Mouse (Mus musculus): Measurements from ENCODE around the gene Bak1. TPM values are rescaled to one million over a fixed set of nuclear protein-coding genes. Genes with fewer than 3 reads are reported as not detected.
A peak's percentile ranks its signal among the peaks of the same experiment; 100 is the strongest.

The Bak1 gene
- polyA plus RNA-seq, 1 experiment: 14.3 TPM

DNA sequence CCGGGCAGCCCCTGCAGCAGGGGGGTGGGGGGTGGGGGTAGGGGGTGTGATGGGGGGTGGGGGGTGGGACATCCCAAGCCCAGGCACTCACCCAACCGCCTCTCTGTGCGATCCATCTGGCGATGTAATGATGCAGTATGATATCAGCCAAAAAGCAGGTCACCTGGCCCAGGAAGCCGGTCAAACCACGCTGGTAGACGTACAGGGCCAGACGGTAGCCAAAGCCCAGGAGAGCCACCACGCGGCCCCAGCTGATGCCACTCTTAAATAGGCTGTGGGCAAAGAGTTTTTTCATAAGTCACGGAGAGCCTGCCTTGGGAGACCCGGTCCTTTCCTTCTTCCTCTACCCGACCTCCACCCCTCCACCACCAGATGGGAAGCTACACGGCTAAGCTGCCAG is 7.7 kb downstream of the Bak1 start:
- H3K36me3 ChIP-seq (ENCODE audit: control insufficient read depth, insufficient read depth, low read length): no peaks in the 10 kb centered on the region; the same call in none of the 2 replicates
- H3K4me3 ChIP-seq (ENCODE audit: control insufficient read depth, low read depth, low read length): no peak overlapping the region
- no peak overlapping the region for H3K27ac ChIP-seq (ENCODE audit: control insufficient read depth, insufficient read depth, low read depth, low read length)
- no peaks in the 10 kb centered on the region for H3K27me3 ChIP-seq (ENCODE audit: control insufficient read depth, insufficient read depth, low read length)
- H3K4me1 ChIP-seq (ENCODE audit: control insufficient read depth, insufficient read depth, low read length): peaks cover 13% of the 10 kb centered on the region
- TF ChIP-seq POLR2A (IDR thresholded peaks at IDR 0.05; ENCODE audit: control insufficient read depth, low read depth, low read length) (no peak), CTCF (IDR thresholded peaks at IDR 0.05; ENCODE audit: control insufficient read depth, insufficient read depth, insufficient replicate concordance, low read depth, low read length) (no peak)

- H3K4me3 ChIP-seq (ENCODE audit: control insufficient read depth, low read depth, low read length): no peak overlapping the region
- no peaks in the 10 kb centered on the region; the same call in none of the 2 replicates for H3K36me3 ChIP-seq (ENCODE audit: control insufficient read depth, insufficient read depth, low read length)
- H3K4me1 ChIP-seq (ENCODE audit: control insufficient read depth, insufficient read depth, low read length): peaks cover 13% of the 10 kb centered on the region
- no peak overlapping the region for H3K27ac ChIP-seq (ENCODE audit: control insufficient read depth, insufficient read depth, low read depth, low read length)
- no peaks in the 10 kb centered on the region for H3K27me3 ChIP-seq (ENCODE audit: control insufficient read depth, insufficient read depth, low read length)
- TF ChIP-seq POLR2A (IDR thresholded peaks at IDR 0.05; ENCODE audit: control insufficient read depth, low read depth, low read length) (no peak), CTCF (IDR thresholded peaks at IDR 0.05; ENCODE audit: control insufficient read depth, insufficient read depth, insufficient replicate concordance, low read depth, low read length) (no peak)
Measured at GRCm38 (mm10) chr17:27018555-27019196, 10.1 kb downstream of the Bak1 start.

DNA sequence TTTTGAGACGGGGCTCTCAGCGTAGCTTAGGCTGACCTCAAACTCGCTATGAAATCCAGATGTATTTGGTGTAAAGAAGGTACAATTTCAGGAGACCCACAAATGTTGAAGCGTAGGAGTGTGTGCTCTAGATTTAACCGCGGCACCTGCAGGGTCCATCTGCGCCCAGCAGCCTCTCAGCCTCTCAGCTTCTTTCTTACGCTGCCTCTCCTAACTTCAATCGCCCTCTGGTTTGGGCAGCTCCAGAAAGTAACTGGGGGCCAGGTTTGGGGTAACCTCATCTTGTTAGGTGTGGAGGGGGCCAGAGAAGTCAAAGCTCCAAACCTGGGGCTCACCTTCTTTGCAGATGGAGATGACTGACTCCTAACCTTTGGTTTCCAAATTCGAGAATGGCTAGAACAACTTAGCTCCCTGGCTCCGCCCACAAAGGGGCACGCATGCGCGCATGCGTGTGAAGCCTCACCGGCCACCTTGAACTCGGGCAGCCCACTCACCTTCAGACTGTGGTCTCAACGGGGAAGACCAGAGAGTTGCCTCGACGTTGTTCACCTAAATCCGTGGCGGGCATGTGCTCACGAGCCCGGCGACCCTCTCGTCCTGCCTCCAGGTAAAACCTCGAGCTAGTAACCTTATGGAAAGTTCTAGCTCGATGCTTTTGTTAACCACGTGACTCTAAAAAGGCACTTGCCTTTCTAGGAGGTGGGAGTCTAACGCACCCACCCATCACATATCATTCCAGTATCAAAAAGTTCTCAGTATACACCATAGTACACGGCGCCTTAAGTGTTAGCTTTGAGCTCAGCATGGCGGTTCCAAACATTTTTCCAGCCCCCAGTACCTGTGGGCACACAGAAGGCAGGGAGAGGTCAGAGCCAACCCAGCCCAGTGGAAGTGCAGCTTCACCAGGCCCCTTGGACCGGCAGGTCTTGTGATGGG is 11.0 kb downstream of the Bak1 start:
- peak overlapping the region; percentile 87 for H3K4me3 ChIP-seq (ENCODE audit: control insufficient read depth, low read depth, low read length)
- peak overlapping the region; percentile 44; the same call in 1 of the 2 replicates for H3K27ac ChIP-seq (ENCODE audit: control insufficient read depth, insufficient read depth, low read depth, low read length)
- TF ChIP-seq CTCF (IDR thresholded peaks at IDR 0.05; ENCODE audit: control insufficient read depth, insufficient read depth, insufficient replicate concordance, low read depth, low read length) (0 out of 2 replicates have a peak, but pooled peaks have one; percentile 15), POLR2A (IDR thresholded peaks at IDR 0.05; ENCODE audit: control insufficient read depth, low read depth, low read length) (peak; percentile 41; the same call in 1 of the 2 replicates)

DNA sequence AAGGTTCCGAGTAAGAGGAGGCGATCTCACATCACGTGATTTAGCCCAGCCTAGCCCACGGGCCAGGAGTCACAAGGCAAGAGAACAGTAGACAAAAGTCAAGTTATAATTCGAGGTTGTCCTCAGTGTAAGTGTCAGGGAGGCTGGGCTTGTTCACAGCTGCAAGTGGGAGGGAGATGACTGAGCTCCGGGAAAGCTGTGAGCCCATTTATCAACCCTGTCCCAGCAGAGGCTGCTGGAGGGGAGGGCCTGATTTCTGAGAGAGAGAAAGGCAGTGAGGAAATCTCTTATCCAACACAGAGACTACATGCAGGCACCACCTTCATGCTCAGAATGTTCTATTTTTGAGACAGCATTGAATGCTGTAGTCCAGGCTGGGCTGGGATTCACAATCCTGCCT is 15.9 kb downstream of the Bak1 start:
- Histone ChIP-seq H3K27me3 (ENCODE audit: control insufficient read depth, insufficient read depth, low read length) (no peaks in the 10 kb centered on the region), H3K36me3 (ENCODE audit: control insufficient read depth, insufficient read depth, low read length) (no peaks in the 10 kb centered on the region), H3K4me3 (ENCODE audit: control insufficient read depth, low read depth, low read length) (no peak overlapping the region), H3K27ac (ENCODE audit: control insufficient read depth, insufficient read depth, low read depth, low read length) (no peak overlapping the region), H3K4me1 (ENCODE audit: control insufficient read depth, insufficient read depth, low read length) (peaks cover 10% of the 10 kb centered on the region)
- TF ChIP-seq POLR2A (IDR thresholded peaks at IDR 0.05; ENCODE audit: control insufficient read depth, low read depth, low read length) (no peak), CTCF (IDR thresholded peaks at IDR 0.05; ENCODE audit: control insufficient read depth, insufficient read depth, insufficient replicate concordance, low read depth, low read length) (no peak)

More for the DNA sequence above, 11.0 kb downstream of the Bak1 start:
- Histone ChIP-seq H3K36me3 (ENCODE audit: control insufficient read depth, insufficient read depth, low read length) (no peaks in the 10 kb centered on the region; the same call in 1 of the 2 replicates), H3K27me3 (ENCODE audit: control insufficient read depth, insufficient read depth, low read length) (no peaks in the 10 kb centered on the region), H3K4me1 (ENCODE audit: control insufficient read depth, insufficient read depth, low read length) (peaks cover 13% of the 10 kb centered on the region)

DNA sequence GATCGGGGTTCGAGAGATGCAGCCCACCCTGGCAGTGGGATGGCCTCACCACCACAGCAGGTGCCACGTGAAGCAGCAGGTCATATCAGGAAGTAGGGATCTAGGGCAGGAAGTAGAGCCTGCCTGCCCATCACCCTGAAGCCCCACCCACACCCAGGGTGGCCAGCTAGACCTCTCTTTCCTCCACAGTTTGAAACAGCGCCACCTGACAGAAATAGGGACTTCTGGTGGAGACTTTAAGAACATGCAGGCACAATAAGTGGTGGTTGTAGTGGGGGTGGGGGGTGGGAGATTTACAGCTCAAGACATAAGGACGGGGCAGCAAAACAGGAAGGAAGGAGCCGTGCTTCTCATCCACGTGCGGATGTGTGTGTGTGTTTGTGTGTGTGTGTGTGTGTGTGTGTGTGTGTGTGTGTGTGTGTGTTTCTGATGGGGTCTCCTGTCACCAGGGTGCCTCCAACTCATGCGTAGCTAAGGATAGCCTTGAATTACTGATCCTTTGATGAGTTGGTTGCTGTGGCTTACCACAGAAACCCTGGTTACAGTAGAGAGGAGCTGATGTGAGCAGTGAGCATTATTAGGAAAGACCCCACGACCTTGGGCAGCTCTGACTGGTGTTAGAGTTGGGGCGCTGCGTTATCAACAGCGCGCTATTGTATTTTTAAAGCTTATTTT is 16.7 kb downstream of the Bak1 start:
- no peaks in the 10 kb centered on the region for H3K36me3 ChIP-seq (ENCODE audit: control insufficient read depth, insufficient read depth, low read length)
- H3K4me1 ChIP-seq (ENCODE audit: control insufficient read depth, insufficient read depth, low read length): peaks cover 5% of the 10 kb centered on the region
- H3K27ac ChIP-seq (ENCODE audit: control insufficient read depth, insufficient read depth, low read depth, low read length): no peak overlapping the region
- no peak overlapping the region for H3K4me3 ChIP-seq (ENCODE audit: control insufficient read depth, low read depth, low read length)
- no peaks in the 10 kb centered on the region for H3K27me3 ChIP-seq (ENCODE audit: control insufficient read depth, insufficient read depth, low read length)
- no peak for TF ChIP-seq POLR2A (IDR thresholded peaks at IDR 0.05; ENCODE audit: control insufficient read depth, low read depth, low read length)
- no peak for TF ChIP-seq CTCF (IDR thresholded peaks at IDR 0.05; ENCODE audit: control insufficient read depth, insufficient read depth, insufficient replicate concordance, low read depth, low read length)

DNA sequence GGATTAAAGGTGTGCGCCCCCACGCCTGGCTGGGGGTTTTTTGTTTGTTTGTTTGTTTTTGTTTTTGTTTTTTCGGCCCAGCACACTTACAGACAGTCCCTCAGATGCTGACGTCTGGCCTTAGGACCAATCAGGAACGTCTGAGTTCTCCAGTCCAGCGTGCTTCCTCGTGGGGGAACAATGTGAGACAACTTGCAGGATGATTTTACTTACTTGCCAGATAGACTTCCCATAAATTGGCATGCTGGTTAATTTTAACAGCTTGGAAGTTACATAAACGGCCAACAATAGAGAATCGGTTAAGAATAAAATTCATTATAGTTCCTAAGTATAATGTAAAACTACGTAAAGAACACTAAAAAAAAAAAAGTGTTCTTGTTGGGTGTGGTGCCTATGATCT is 17.6 kb downstream of the Bak1 start:
- H3K27me3 ChIP-seq (ENCODE audit: control insufficient read depth, insufficient read depth, low read length): no peaks in the 10 kb centered on the region
- no peaks in the 10 kb centered on the region for H3K36me3 ChIP-seq (ENCODE audit: control insufficient read depth, insufficient read depth, low read length)
- no peak overlapping the region for H3K27ac ChIP-seq (ENCODE audit: control insufficient read depth, insufficient read depth, low read depth, low read length)
- peaks cover 5% of the 10 kb centered on the region for H3K4me1 ChIP-seq (ENCODE audit: control insufficient read depth, insufficient read depth, low read length)
- no peak overlapping the region for H3K4me3 ChIP-seq (ENCODE audit: control insufficient read depth, low read depth, low read length)
- TF ChIP-seq POLR2A (IDR thresholded peaks at IDR 0.05; ENCODE audit: control insufficient read depth, low read depth, low read length) (no peak), CTCF (IDR thresholded peaks at IDR 0.05; ENCODE audit: control insufficient read depth, insufficient read depth, insufficient replicate concordance, low read depth, low read length) (no peak)

Measured in testis, adult 2 months (tissue).